Mouse (Mus musculus): Measurements from ENCODE around the gene Rpl23. TPM values are rescaled to one million over a fixed set of nuclear protein-coding genes. Genes with fewer than 3 reads are reported as not detected.

The Rpl23 gene
- polyA plus RNA-seq, 1 experiment from 2014 or later = 695 TPM

DNA sequence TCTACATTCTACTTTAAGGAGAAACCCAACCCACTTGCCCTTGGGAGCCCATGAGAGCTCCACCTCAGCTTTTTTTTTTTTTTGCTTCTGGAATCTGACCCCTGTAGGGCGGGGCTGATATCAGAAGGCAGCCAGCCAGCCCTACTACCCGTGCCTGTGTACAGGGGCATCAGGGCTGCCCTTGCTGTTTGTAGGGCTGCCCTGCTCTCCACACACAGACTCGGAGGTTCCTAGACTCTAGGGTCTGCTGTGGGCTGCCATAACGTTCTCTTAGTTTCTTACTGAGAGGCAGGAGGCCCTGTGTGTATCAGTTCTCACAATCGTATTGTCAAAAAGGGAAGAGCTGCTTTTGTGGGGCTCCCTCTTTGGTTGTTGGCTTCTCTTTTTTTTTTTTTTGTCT lies 35.1 kb upstream of the Rpl23 start:
- no peaks in the 10 kb centered on the region for H3K27me3 ChIP-seq (ENCODE audit: control insufficient read depth, insufficient read depth, low read length)
- ATAC-seq (ENCODE audit: low FRiP score, low TSS enrichment) = no peak
- peaks cover 55% of the 10 kb centered on the region for H3K36me3 ChIP-seq (ENCODE audit: control insufficient read depth, insufficient read depth, low read length)
- 32% methylated on average over 5 of the region's 5 CpGs for WGBS
- H3K27ac ChIP-seq (ENCODE audit: low read depth, low read length) = peak overlapping the region; percentile 51; the same call in 1 of the 2 replicates
- no peak overlapping the region for H3K4me2 ChIP-seq (replicated peaks; ENCODE audit: low read depth, low read length)
- H3K4me3 ChIP-seq (ENCODE audit: low read length) = no peak overlapping the region
- no peaks in the 10 kb centered on the region for H3K9me3 ChIP-seq (ENCODE audit: control insufficient read depth, low read length)
- H3K9ac ChIP-seq (ENCODE audit: low read depth, low read length) = no peak overlapping the region
- H3K4me1 ChIP-seq (ENCODE audit: control insufficient read depth, insufficient read depth, low read length) = peaks cover 64% of the 10 kb centered on the region

DNA sequence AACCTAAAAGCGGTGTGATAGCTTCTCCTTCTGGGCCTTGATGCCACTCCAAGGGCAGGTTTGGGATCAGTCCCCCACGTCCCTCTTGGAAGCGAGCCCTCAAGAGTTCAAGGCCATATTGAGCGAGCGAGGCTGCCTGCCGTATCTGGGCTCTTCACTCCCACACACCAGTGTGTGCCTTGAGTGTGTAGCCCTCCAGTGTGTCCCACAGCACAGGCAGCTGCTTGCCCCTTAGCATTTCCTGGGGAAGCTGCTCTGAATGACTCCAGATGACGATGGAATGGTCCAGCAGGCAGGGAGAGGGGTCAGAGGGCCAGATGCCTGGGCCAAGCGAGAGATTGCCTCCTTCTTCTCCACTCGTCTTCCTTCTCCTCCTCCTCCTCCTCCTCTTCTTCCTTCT lies 34.7 kb upstream of the Rpl23 start:
- peaks cover 68% of the 10 kb centered on the region for H3K4me1 ChIP-seq (ENCODE audit: control insufficient read depth, insufficient read depth, low read length)
- H3K9me3 ChIP-seq (ENCODE audit: control insufficient read depth, low read length) = no peaks in the 10 kb centered on the region
- WGBS = 22% methylated on average over 9 of the region's 9 CpGs
- ATAC-seq (ENCODE audit: low FRiP score, low TSS enrichment) = no peak
- peaks cover 55% of the 10 kb centered on the region for H3K36me3 ChIP-seq (ENCODE audit: control insufficient read depth, insufficient read depth, low read length)
- H3K27ac ChIP-seq (ENCODE audit: low read depth, low read length) = peak overlapping the region; percentile 51; the same call in 1 of the 2 replicates
- no peak overlapping the region for H3K9ac ChIP-seq (ENCODE audit: low read depth, low read length)
- H3K4me3 ChIP-seq (ENCODE audit: low read length) = no peak overlapping the region
- H3K4me2 ChIP-seq (replicated peaks; ENCODE audit: low read depth, low read length) = no peak overlapping the region
- H3K27me3 ChIP-seq (ENCODE audit: control insufficient read depth, insufficient read depth, low read length) = no peaks in the 10 kb centered on the region

DNA sequence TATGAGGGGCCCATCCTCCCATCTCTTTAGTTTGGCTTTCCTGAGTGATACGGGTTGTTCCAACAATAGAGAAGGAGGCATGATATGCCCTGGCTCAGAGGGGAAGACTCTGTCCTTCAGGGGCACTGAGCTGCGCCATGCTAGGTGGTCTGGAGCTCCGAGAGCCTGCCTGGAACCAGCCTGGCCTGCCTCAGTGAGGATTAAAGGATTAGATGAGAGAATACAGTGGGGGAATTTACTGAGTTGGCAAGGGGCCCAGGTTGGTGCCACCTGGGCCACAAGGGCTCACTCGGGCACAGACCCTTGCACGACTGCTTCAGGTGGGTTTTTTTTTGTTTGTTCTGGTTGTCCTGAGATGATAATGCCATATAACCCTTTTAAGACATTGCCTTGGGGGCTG lies 33.9 kb upstream of the Rpl23 start:
- Histone ChIP-seq H3K9ac (ENCODE audit: low read depth, low read length) (no peak overlapping the region), H3K4me1 (ENCODE audit: control insufficient read depth, insufficient read depth, low read length) (peaks cover 76% of the 10 kb centered on the region), H3K27ac (ENCODE audit: low read depth, low read length) (no peak overlapping the region), H3K9me3 (ENCODE audit: control insufficient read depth, low read length) (no peaks in the 10 kb centered on the region), H3K36me3 (ENCODE audit: control insufficient read depth, insufficient read depth, low read length) (peaks cover 52% of the 10 kb centered on the region), H3K27me3 (ENCODE audit: control insufficient read depth, insufficient read depth, low read length) (no peaks in the 10 kb centered on the region), H3K4me2 (replicated peaks; ENCODE audit: low read depth, low read length) (no peak overlapping the region), H3K4me3 (ENCODE audit: low read length) (no peak overlapping the region)
- no peak for ATAC-seq (ENCODE audit: low FRiP score, low TSS enrichment)
- WGBS = 80% methylated on average over 5 of the region's 5 CpGs

DNA sequence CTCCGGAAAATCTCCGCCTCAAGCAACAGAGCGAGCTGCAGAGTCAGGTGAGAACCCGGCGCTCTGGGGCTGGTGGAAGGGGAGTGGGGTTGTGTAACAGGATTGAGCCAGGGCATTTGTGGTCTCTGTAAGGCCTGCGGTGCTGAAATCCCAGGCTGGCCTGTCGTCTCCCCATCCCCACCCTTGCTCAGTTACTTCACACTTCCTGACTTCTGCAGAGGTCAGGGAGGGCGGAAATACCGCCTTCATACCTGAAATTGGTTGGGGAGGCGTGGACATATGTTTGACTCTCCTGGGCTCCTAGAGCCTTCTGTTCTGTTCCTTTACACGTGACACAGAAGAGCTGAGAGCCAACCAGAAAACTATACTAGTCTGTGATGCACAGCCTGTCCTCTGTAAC lies 33.5 kb upstream of the Rpl23 start:
- H3K27me3 ChIP-seq (ENCODE audit: control insufficient read depth, insufficient read depth, low read length) = no peaks in the 10 kb centered on the region
- no peak for ATAC-seq (ENCODE audit: low FRiP score, low TSS enrichment)
- H3K4me3 ChIP-seq (ENCODE audit: low read length) = no peak overlapping the region
- H3K36me3 ChIP-seq (ENCODE audit: control insufficient read depth, insufficient read depth, low read length) = peaks cover 47% of the 10 kb centered on the region
- H3K9ac ChIP-seq (ENCODE audit: low read depth, low read length) = no peak overlapping the region
- no peak overlapping the region for H3K27ac ChIP-seq (ENCODE audit: low read depth, low read length)
- no peaks in the 10 kb centered on the region for H3K9me3 ChIP-seq (ENCODE audit: control insufficient read depth, low read length)
- 80% methylated on average over 11 of the region's 11 CpGs for WGBS
- peaks cover 76% of the 10 kb centered on the region for H3K4me1 ChIP-seq (ENCODE audit: control insufficient read depth, insufficient read depth, low read length)
- H3K4me2 ChIP-seq (replicated peaks; ENCODE audit: low read depth, low read length) = no peak overlapping the region

DNA sequence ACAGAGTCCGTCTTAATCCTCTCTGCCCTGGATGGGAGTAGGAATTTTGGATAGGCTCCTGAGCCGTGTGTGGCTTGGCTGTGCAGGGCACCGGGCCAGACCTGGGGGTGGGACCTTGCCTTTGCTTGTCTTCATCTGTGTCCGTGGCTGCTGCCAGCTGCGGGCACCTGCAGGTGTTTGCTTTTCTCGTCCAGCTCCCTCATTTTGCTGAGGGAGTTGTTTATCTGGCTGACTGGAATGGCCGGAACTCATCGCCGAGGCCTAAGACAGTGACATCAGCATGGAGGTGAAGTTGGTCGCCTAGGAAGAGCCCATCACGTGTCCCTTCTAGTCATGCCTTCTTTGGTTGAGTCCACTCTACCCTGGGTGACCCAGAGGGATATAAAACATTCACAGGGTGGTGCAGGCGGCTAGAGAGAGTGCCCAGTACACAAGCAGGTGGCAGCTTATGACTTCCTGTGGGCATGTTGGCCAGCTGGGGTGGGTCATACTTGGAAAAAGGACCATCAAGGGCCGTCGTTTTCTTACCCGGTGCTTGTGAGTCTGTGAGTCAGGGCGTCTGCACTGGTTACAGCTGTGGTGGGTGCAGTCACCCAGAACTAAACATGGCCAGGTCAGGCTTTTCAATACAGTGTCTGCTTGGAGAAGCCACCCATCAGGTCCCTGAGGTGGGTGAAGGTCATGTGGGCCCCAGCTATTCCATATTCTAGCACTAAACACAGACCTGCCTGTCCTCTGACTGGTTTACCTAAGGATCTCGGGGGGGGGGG lies 31.7 kb upstream of the Rpl23 start:
- WGBS = 58% methylated on average over 17 of the region's 17 CpGs
- Histone ChIP-seq H3K27me3 (ENCODE audit: control insufficient read depth, insufficient read depth, low read length) (no peaks in the 10 kb centered on the region), H3K9me3 (ENCODE audit: control insufficient read depth, low read length) (no peaks in the 10 kb centered on the region), H3K27ac (ENCODE audit: low read depth, low read length) (no peak overlapping the region), H3K36me3 (ENCODE audit: control insufficient read depth, insufficient read depth, low read length) (peaks cover 49% of the 10 kb centered on the region), H3K4me3 (ENCODE audit: low read length) (no peak overlapping the region), H3K4me1 (ENCODE audit: control insufficient read depth, insufficient read depth, low read length) (peaks cover 87% of the 10 kb centered on the region), H3K4me2 (replicated peaks; ENCODE audit: low read depth, low read length) (no peak overlapping the region), H3K9ac (ENCODE audit: low read depth, low read length) (no peak overlapping the region)
- no peak for ATAC-seq (ENCODE audit: low FRiP score, low TSS enrichment)

DNA sequence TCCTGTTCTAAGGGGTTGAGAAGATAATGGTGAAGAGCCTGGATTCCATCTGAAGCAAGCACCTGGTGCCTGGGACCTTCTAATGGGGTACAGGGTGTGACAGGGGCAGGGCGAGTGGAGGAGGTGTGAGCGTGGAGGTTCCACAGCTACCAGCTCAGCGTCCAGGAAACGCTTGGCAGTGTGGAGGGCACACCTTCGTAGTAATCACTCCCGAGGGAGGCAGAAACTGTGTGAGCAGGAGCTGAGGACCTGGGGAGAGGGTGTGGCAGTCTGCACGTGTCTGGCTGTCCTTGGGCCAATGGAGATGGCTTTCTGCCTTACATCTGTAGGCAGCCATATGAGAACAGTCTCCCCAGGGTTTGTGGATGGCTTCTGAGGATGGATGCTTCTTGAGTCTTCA lies 30.8 kb upstream of the Rpl23 start:
- no peaks in the 10 kb centered on the region for H3K9me3 ChIP-seq (ENCODE audit: control insufficient read depth, low read length)
- H3K4me1 ChIP-seq (ENCODE audit: control insufficient read depth, insufficient read depth, low read length) = peaks cover 87% of the 10 kb centered on the region
- no peak overlapping the region for H3K4me2 ChIP-seq (replicated peaks; ENCODE audit: low read depth, low read length)
- ATAC-seq (ENCODE audit: low FRiP score, low TSS enrichment) = no peak
- H3K36me3 ChIP-seq (ENCODE audit: control insufficient read depth, insufficient read depth, low read length) = peaks cover 43% of the 10 kb centered on the region
- H3K27ac ChIP-seq (ENCODE audit: low read depth, low read length) = no peak overlapping the region; the same call in 1 of the 2 replicates
- WGBS = 53% methylated on average over 7 of the region's 7 CpGs
- no peak overlapping the region for H3K4me3 ChIP-seq (ENCODE audit: low read length)
- H3K9ac ChIP-seq (ENCODE audit: low read depth, low read length) = no peak overlapping the region
- H3K27me3 ChIP-seq (ENCODE audit: control insufficient read depth, insufficient read depth, low read length) = no peaks in the 10 kb centered on the region

DNA sequence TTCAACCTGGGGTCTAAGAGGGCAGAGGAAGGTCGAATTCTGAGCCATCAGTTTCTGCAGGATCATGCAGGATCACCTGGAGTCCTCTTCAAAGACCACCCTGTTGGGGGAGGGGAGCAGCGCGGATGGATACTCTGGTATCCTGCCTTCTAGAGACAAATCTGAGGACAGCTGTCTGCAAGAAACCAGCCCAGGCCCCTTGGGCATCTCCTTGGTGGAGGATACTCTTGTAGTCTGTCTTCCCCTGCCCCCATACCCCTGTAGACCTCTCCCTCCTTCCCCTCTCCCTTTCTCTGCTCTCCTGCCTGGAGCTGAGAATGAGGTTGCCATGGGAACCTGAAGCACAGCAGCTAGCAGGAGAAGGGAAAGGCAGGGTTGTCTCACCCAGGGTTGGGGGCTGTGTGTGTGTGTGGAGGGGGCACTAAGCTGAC lies 30.3 kb upstream of the Rpl23 start:
- Histone ChIP-seq H3K36me3 (ENCODE audit: control insufficient read depth, insufficient read depth, low read length) (peaks cover 43% of the 10 kb centered on the region), H3K9me3 (ENCODE audit: control insufficient read depth, low read length) (no peaks in the 10 kb centered on the region), H3K4me1 (ENCODE audit: control insufficient read depth, insufficient read depth, low read length) (peaks cover 87% of the 10 kb centered on the region), H3K4me2 (replicated peaks; ENCODE audit: low read depth, low read length) (no peak overlapping the region; the same call in 1 of the 2 replicates), H3K27ac (ENCODE audit: low read depth, low read length) (peak overlapping the region; percentile 79), H3K27me3 (ENCODE audit: control insufficient read depth, insufficient read depth, low read length) (no peaks in the 10 kb centered on the region), H3K4me3 (ENCODE audit: low read length) (no peak overlapping the region), H3K9ac (ENCODE audit: low read depth, low read length) (no peak overlapping the region)
- 42% methylated on average over 3 of the region's 3 CpGs for WGBS
- ATAC-seq (ENCODE audit: low FRiP score, low TSS enrichment) = peak; percentile 32; the same call in 1 of the 2 replicates

DNA sequence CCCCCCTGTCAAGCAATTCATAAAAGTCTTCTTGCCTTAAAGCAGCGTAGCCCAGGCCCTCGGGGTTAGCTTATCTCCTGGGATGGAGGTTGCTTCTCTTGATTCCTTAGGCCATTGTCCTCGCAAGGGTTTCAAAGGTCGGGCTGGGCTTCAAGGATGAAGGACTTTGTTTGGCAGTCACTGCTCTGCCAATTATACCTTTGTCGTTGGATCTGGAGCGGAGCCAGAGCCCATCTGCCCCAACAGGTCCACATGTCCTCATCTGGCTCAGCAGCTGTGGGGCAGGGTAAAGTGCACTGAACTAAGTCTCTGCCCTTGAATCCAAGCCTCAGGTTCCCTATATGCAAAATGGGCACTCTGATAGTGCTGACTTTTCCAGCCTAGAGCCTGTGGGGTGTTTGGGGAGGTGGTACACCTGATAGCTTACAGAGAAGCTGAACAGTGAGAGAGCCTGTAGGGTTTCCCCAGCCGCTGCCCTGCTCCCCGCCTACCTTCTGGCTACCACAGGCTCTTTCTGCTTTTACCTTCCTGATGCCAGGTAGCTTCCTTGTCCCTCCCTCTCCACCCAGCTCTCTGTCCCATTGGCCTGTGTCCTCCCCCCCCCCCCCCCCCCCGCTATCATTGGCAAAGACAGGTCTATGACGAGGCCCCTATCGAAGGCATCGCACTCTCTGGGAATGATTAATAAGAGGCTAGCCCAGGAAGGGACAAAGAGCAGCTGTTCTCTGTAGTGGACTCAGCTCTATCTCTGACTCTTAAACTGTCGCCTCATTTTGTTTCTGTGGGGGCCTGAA lies 29.5 kb upstream of the Rpl23 start:
- peaks cover 44% of the 10 kb centered on the region for H3K36me3 ChIP-seq (ENCODE audit: control insufficient read depth, insufficient read depth, low read length)
- H3K27me3 ChIP-seq (ENCODE audit: control insufficient read depth, insufficient read depth, low read length) = no peaks in the 10 kb centered on the region
- H3K4me3 ChIP-seq (ENCODE audit: low read length) = no peak overlapping the region
- peaks cover 86% of the 10 kb centered on the region for H3K4me1 ChIP-seq (ENCODE audit: control insufficient read depth, insufficient read depth, low read length)
- peak overlapping the region; percentile 79 for H3K27ac ChIP-seq (ENCODE audit: low read depth, low read length)
- 0 out of 2 replicates have a peak overlapping the region, but pooled peaks have one; percentile 1 for H3K9ac ChIP-seq (ENCODE audit: low read depth, low read length)
- WGBS = 43% methylated on average over 12 of the region's 13 CpGs
- H3K9me3 ChIP-seq (ENCODE audit: control insufficient read depth, low read length) = no peaks in the 10 kb centered on the region
- 0 out of 2 replicates have a peak, but pooled peaks have one; percentile 14 for ATAC-seq (ENCODE audit: low FRiP score, low TSS enrichment)
- peak overlapping the region; percentile 21; the same call in 1 of the 2 replicates for H3K4me2 ChIP-seq (replicated peaks; ENCODE audit: low read depth, low read length)

DNA sequence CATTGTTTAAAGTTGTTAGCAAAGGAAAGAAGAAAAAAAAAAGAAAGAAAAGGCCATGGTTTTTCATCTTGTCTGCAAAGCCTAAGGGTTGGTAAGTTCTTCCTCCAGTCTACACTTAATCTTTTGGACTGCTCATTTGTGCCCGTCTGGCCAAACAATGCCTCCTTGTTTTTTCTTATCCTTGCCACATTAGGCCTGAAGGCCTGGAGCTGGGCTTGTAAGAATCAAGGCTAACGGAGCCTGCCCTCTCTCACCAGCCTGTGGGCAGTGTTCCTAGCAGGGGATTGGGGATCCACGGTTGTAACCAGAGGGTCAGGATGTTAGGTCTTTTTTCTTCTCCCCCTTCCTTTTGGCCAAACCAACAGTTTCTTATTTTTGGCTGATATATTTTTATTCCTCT lies 28.7 kb upstream of the Rpl23 start:
- peak overlapping the region; percentile 4; the same call in 1 of the 2 replicates for H3K27ac ChIP-seq (ENCODE audit: low read depth, low read length)

More for the DNA sequence above, 28.7 kb upstream of the Rpl23 start:
- Histone ChIP-seq H3K4me2 (replicated peaks; ENCODE audit: low read depth, low read length) (no peak overlapping the region; the same call in 1 of the 2 replicates), H3K4me1 (ENCODE audit: control insufficient read depth, insufficient read depth, low read length) (peaks cover 87% of the 10 kb centered on the region), H3K9me3 (ENCODE audit: control insufficient read depth, low read length) (no peaks in the 10 kb centered on the region), H3K4me3 (ENCODE audit: low read length) (no peak overlapping the region), H3K36me3 (ENCODE audit: control insufficient read depth, insufficient read depth, low read length) (peaks cover 37% of the 10 kb centered on the region), H3K9ac (ENCODE audit: low read depth, low read length) (no peak overlapping the region), H3K27me3 (ENCODE audit: control insufficient read depth, insufficient read depth, low read length) (no peaks in the 10 kb centered on the region)
- 55% methylated on average over 3 of the region's 3 CpGs for WGBS
- no peak for ATAC-seq (ENCODE audit: low FRiP score, low TSS enrichment)

All from kidney, embryonic 14.5 days (tissue).